Mouse (Mus musculus) midbrain, embryonic 14.5 days (tissue): ENCODE measurements around the gene Csmd2. TPM values are rescaled to one million over a fixed set of nuclear protein-coding genes. Genes with fewer than 3 reads are reported as not detected.

ENCODE experiments used
- ATAC-seq: fragments of 200-750 bp; cut with Nextera tagmentation; 2 replicates; pipeline ENCODE4 v1.8.0; 2017; ENCODE audit warnings: moderate number of reproducible peaks, moderate library complexity; ENCODE audit not compliant: low FRiP score, low TSS enrichment
- DNase-seq: peaks from one replicate; pipeline ENCODE4 v3.0.0-alpha.2; 2015
- H3K27ac ChIP-seq: fragments of 300-500 bp; sonication (generic); replicated peaks from 2 replicates; pipeline ENCODE4 v1.5.1; 2014; ENCODE audit warnings: mild to moderate bottlenecking, low read depth, low read length, moderate library complexity
- H3K27me3 ChIP-seq: fragments of 300-500 bp; sonication (generic); 2 replicates; pipeline ENCODE4 v1.6.1; 2014; ENCODE audit warnings: low read length, control low read depth, mixed read lengths; ENCODE audit not compliant: control insufficient read depth, insufficient read depth
- H3K36me3 ChIP-seq: fragments of 300-500 bp; sonication (generic); 2 replicates; pipeline ENCODE4 v1.6.1; 2014; ENCODE audit warnings: low read length, control low read depth; ENCODE audit not compliant: control insufficient read depth, insufficient read depth
- H3K4me1 ChIP-seq: fragments of 300-500 bp; sonication (generic); 2 replicates; pipeline ENCODE4 v1.6.1; 2014; ENCODE audit warnings: mild to moderate bottlenecking, antibody characterized with exemption, low read length, control low read depth; ENCODE audit not compliant: control insufficient read depth, insufficient read depth
- H3K4me2 ChIP-seq: fragments of 300-500 bp; sonication (generic); 2 replicates; pipeline ENCODE4 v1.6.1; 2014; ENCODE audit warnings: mild to moderate bottlenecking, low read length, moderate library complexity
- H3K4me3 ChIP-seq: fragments of 300-500 bp; sonication (generic); replicated peaks from 2 replicates; pipeline ENCODE4 v1.5.1; 2014; ENCODE audit warnings: low read depth, low read length
- H3K9ac ChIP-seq: fragments of 300-500 bp; sonication (generic); replicated peaks from 2 replicates; pipeline ENCODE4 v1.6.1; 2014; ENCODE audit warnings: mild to moderate bottlenecking, low read length, moderate library complexity
- H3K9me3 ChIP-seq: fragments of 300-500 bp; sonication (generic); 2 replicates; pipeline ENCODE4 v1.6.1; 2016; ENCODE audit warnings: low read length, control low read depth, mixed read lengths; ENCODE audit not compliant: control insufficient read depth
- WGBS: fragments of 180-500 bp; shearing (Covaris S2); extraction: QIAGEN DNeasy Blood & Tissue Kit; methylation state at CpG from one replicate; pipeline ENCODE4 v1.1.7; 2014; 5-methylcytosine and 5-hydroxymethylcytosine counted together
- polyA plus RNA-seq: library from polyadenylated mRNA; unstranded; fragments of >200 nt; fragmentation: Nextera tagmentation; extraction: Ambion mirVana; gene quantifications from 2 replicates; pipeline ENCODE4 v1.2.1, GENCODE M21; 2014

The Csmd2 gene
- polyA plus RNA-seq, 1 experiment from 2014 or later, result 9.8 TPM

GRCm38 (mm10) chr4:128326755-128327154, 339.1 kb downstream of the Csmd2 start:
- no peak overlapping the region for H3K4me3 ChIP-seq
- no peak overlapping the region for H3K4me2 ChIP-seq
- no peak overlapping the region for H3K27ac ChIP-seq
- DNase-seq, result no peak
- H3K4me1 ChIP-seq, result peaks cover 7% of the 10 kb centered on the region
- no peak for ATAC-seq
- H3K36me3 ChIP-seq, result no peaks in the 10 kb centered on the region
- WGBS, result 62% methylated on average over 4 of the region's 4 CpGs
- no peaks in the 10 kb centered on the region for H3K9me3 ChIP-seq
- H3K27me3 ChIP-seq, result no peaks in the 10 kb centered on the region
- H3K9ac ChIP-seq, result no peak overlapping the region

GRCm38 (mm10) chr4:128327421-128327820, 339.8 kb downstream of the Csmd2 start:
- Histone ChIP-seq H3K9ac (no peak overlapping the region), H3K36me3 (no peaks in the 10 kb centered on the region), H3K27me3 (no peaks in the 10 kb centered on the region), H3K4me2 (no peak overlapping the region), H3K27ac (no peak overlapping the region), H3K4me3 (no peak overlapping the region), H3K4me1 (peaks cover 7% of the 10 kb centered on the region), H3K9me3 (no peaks in the 10 kb centered on the region)
- DNase-seq (no peak), ATAC-seq (no peak)
- whole genome bisulfite sequencing, result 81% methylated on average over 6 of the region's 6 CpGs

- Histone ChIP-seq H3K27ac (no peak overlapping the region), H3K4me1 (peaks cover 7% of the 10 kb centered on the region), H3K9me3 (no peaks in the 10 kb centered on the region), H3K4me2 (no peak overlapping the region), H3K4me3 (no peak overlapping the region), H3K36me3 (no peaks in the 10 kb centered on the region), H3K9ac (no peak overlapping the region), H3K27me3 (no peaks in the 10 kb centered on the region)
- DNase-seq (peak; percentile 28), ATAC-seq (no peak)
- WGBS, result 55% methylated on average over 9 of the region's 9 CpGs
These were observed 342.9 kb downstream of the Csmd2 start for GRCm38 (mm10) chr4:128330519-128330918.

GRCm38 (mm10) chr4:128340457-128340856, 352.8 kb downstream of the Csmd2 start:
- WGBS, result 94% methylated on average over 7 of the region's 7 CpGs
- no peaks in the 10 kb centered on the region for H3K4me1 ChIP-seq
- no peak for DNase-seq
- H3K27me3 ChIP-seq, result no peaks in the 10 kb centered on the region
- H3K9ac ChIP-seq, result no peak overlapping the region
- no peak for ATAC-seq
- no peak overlapping the region for H3K4me3 ChIP-seq
- peaks cover 7% of the 10 kb centered on the region; the same call in 1 of the 2 replicates for H3K36me3 ChIP-seq
- H3K9me3 ChIP-seq, result no peaks in the 10 kb centered on the region
- H3K27ac ChIP-seq, result no peak overlapping the region
- H3K4me2 ChIP-seq, result no peak overlapping the region

- Histone ChIP-seq H3K27me3 (no peaks in the 10 kb centered on the region), H3K4me3 (no peak overlapping the region), H3K4me2 (no peak overlapping the region), H3K4me1 (no peaks in the 10 kb centered on the region), H3K36me3 (peaks cover 7% of the 10 kb centered on the region; the same call in 1 of the 2 replicates), H3K27ac (no peak overlapping the region), H3K9me3 (no peaks in the 10 kb centered on the region), H3K9ac (no peak overlapping the region)
- no peak for DNase-seq
- no peak for ATAC-seq
- WGBS, result 82% methylated on average over 7 of the region's 7 CpGs
These were observed 353.7 kb downstream of the Csmd2 start for GRCm38 (mm10) chr4:128341315-128341714.

GRCm38 (mm10) chr4:128342208-128342607, 354.6 kb downstream of the Csmd2 start:
- Histone ChIP-seq H3K27me3 (no peaks in the 10 kb centered on the region), H3K36me3 (peaks cover 7% of the 10 kb centered on the region; the same call in 1 of the 2 replicates), H3K4me2 (no peak overlapping the region), H3K27ac (no peak overlapping the region), H3K4me3 (no peak overlapping the region), H3K4me1 (no peaks in the 10 kb centered on the region), H3K9ac (no peak overlapping the region), H3K9me3 (no peaks in the 10 kb centered on the region)
- no peak for DNase-seq
- ATAC-seq, result no peak
- WGBS, result 90% methylated on average over 1 of the region's 1 CpGs

GRCm38 (mm10) chr4:128358751-128359150, 371.1 kb downstream of the Csmd2 start:
- no peak for DNase-seq
- H3K27me3 ChIP-seq, result no peaks in the 10 kb centered on the region
- H3K4me3 ChIP-seq, result no peak overlapping the region
- no peaks in the 10 kb centered on the region for H3K4me1 ChIP-seq
- WGBS, result 85% methylated on average over 11 of the region's 11 CpGs
- H3K36me3 ChIP-seq, result no peaks in the 10 kb centered on the region
- ATAC-seq, result no peak
- no peaks in the 10 kb centered on the region for H3K9me3 ChIP-seq
- H3K4me2 ChIP-seq, result no peak overlapping the region
- H3K27ac ChIP-seq, result no peak overlapping the region
- H3K9ac ChIP-seq, result no peak overlapping the region

GRCm38 (mm10) chr4:128365851-128366250, 378.2 kb downstream of the Csmd2 start:
- Histone ChIP-seq H3K9me3 (no peaks in the 10 kb centered on the region), H3K4me3 (no peak overlapping the region), H3K4me1 (no peaks in the 10 kb centered on the region), H3K27me3 (no peaks in the 10 kb centered on the region), H3K36me3 (peaks cover 17% of the 10 kb centered on the region), H3K9ac (no peak overlapping the region), H3K27ac (no peak overlapping the region), H3K4me2 (no peak overlapping the region)
- WGBS, result 83% methylated on average over 4 of the region's 4 CpGs
- DNase-seq (no peak), ATAC-seq (no peak)

GRCm38 (mm10) chr4:128368088-128368487, 380.4 kb downstream of the Csmd2 start:
- 95% methylated on average over 6 of the region's 6 CpGs for WGBS
- no peaks in the 10 kb centered on the region for H3K4me1 ChIP-seq
- peaks cover 32% of the 10 kb centered on the region for H3K36me3 ChIP-seq
- no peak overlapping the region for H3K27ac ChIP-seq
- no peak overlapping the region for H3K4me3 ChIP-seq
- no peak overlapping the region for H3K9ac ChIP-seq
- H3K27me3 ChIP-seq, result no peaks in the 10 kb centered on the region
- H3K9me3 ChIP-seq, result no peaks in the 10 kb centered on the region
- DNase-seq (no peak), ATAC-seq (no peak)
- H3K4me2 ChIP-seq, result no peak overlapping the region
